Mouse (Mus musculus): ENCODE data around the gene Lrrk1. TPM values are rescaled to one million over a fixed set of nuclear protein-coding genes. Genes with fewer than 3 reads are reported as not detected.

The Lrrk1 gene
- polyA plus RNA-seq, 1 experiment from 2014 or later, result 3.6 TPM

DNA sequence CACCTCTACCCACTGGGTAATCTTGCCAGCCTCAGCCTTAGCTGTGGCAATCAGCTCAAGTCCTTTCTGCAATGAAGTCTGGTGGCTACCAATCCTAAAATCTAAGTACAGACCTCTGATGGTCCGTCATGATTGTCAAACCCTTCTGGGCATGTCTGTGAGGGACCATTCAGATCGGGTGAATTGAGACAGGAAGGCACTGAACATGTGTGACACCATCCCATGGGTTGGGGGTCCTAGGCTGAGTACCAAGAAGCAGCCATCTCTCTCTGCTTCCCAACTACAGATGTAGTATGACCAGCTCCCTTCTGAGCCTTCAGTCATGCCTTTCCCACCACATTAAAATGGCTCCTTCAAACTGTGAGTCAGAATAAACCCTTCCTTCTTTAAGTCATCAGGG is 80.4 kb downstream of the Lrrk1 start:
- Histone ChIP-seq H3K9ac (replicated peaks; ENCODE audit: low read length) (no peak overlapping the region), H3K4me1 (ENCODE audit: control insufficient read depth, insufficient read depth, low read length) (no peaks in the 10 kb centered on the region), H3K27me3 (ENCODE audit: control insufficient read depth, insufficient read depth, low read length) (no peaks in the 10 kb centered on the region), H3K9me3 (ENCODE audit: control insufficient read depth, low read length) (no peaks in the 10 kb centered on the region), H3K4me2 (ENCODE audit: low read length) (no peak overlapping the region), H3K36me3 (ENCODE audit: control insufficient read depth, insufficient read depth, low read length) (no peaks in the 10 kb centered on the region), H3K27ac (replicated peaks; ENCODE audit: low read depth, low read length) (no peak overlapping the region), H3K4me3 (replicated peaks; ENCODE audit: low read depth, low read length) (no peak overlapping the region)
- 73% methylated on average over 2 of the region's 2 CpGs for WGBS
- DNase-seq (no peak), ATAC-seq (ENCODE audit: low FRiP score, low TSS enrichment) (no peak)

DNA sequence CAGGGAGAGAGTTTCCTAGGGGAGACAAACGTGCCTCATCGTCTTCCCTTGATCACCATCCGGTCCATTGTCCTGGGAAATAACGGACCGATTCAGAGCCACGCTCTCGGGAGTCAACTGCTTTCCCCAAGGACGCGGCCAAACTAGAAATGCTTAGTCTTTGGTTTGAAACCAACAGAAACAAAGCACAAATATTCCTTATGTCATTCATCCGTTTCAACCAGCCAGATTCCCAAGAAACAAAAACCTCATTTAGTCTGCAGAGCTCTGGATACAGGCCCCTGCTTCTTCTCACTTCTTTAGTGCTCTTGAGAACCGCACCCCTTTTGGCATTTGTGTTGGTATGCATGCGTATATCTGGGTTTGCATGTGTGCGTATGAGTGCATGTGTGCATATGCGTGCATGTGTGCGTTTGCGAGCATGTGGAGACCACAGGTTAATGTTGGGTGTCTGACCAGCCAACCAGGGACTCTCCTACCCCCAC is 82.4 kb downstream of the Lrrk1 start:
- no peaks in the 10 kb centered on the region for H3K27me3 ChIP-seq (ENCODE audit: control insufficient read depth, insufficient read depth, low read length)
- 83% methylated on average over 16 of the region's 16 CpGs for WGBS

DNA sequence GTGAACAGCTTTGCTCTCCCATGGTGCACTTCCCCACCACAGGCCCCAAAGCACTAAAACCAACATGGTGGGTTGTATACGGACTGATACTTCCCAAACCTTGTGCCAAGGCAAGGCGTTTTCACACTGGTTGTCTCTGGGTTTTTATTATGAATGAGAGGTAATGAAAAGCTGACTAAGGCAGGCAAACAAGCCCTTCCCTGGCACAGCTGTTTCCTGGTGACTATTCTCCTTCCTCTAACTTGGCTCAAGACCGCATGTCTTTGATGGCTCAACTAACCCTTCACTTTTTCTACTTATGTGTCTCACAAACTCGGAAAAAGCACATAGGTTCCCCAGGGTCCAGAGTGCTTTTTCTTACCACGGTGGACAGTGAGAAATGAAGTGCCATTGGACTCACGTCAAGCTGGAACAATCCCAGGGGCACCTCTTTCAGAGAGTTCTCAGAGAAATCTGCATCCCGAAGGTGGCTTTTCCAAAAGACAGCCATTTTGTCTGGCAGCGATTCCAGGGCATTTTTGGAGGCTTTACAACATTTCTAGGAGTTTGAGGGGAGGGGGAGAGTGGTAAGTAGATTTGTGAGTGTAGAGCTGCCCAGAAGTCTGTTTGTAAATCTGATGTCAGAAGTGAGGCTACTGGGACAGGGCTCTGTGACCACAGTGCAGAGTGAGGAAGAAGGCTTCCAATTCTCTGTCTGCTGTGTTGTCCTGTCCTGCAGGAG is 83.0 kb downstream of the Lrrk1 start:
- DNase-seq (no peak), ATAC-seq (ENCODE audit: low FRiP score, low TSS enrichment) (no peak)
- no peak overlapping the region for H3K27ac ChIP-seq (replicated peaks; ENCODE audit: low read depth, low read length)

More for the DNA sequence above, 82.4 kb downstream of the Lrrk1 start:
- no peaks in the 10 kb centered on the region for H3K9me3 ChIP-seq (ENCODE audit: control insufficient read depth, low read length)
- no peaks in the 10 kb centered on the region for H3K36me3 ChIP-seq (ENCODE audit: control insufficient read depth, insufficient read depth, low read length)
- H3K4me3 ChIP-seq (replicated peaks; ENCODE audit: low read depth, low read length), result no peak overlapping the region
- no peak overlapping the region for H3K27ac ChIP-seq (replicated peaks; ENCODE audit: low read depth, low read length)
- no peaks in the 10 kb centered on the region for H3K4me1 ChIP-seq (ENCODE audit: control insufficient read depth, insufficient read depth, low read length)
- no peak overlapping the region for H3K4me2 ChIP-seq (ENCODE audit: low read length)
- DNase-seq (no peak), ATAC-seq (ENCODE audit: low FRiP score, low TSS enrichment) (no peak)
- H3K9ac ChIP-seq (replicated peaks; ENCODE audit: low read length), result no peak overlapping the region

DNA sequence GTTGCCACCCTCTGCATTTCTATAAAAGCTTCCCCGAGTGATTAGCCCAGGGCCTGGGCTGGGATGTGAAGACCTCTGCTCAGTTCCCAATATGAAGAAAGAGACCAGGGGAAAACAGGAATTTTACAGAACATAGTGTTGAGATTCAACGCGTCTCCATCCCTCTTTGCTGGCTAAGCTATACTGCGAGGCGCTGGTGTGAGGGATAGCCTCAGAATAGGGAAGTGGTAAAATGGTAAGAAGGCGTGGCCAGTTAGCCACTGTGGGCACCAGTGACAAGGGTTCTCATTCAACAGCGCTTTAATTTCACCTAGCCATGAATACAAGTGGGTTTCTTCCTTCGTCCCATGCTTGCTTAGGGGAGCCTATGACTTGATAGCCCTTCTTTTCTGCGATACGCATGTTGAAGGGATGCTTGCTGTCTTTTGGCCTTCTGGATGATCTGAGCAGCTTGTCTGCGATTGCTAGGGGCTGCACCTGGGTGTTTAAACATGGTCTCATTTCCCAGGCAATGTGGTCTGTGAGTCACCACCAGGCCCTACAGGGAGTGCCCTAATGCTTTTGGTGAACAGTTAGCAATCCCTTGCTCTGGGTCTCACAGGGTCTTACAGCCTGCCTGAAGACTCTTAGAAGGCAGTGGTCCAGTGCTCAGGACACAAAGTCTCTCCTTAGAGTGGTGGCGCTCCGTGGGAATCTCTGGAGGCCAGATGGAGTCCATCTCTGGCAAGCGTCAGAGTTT is 84.1 kb downstream of the Lrrk1 start:
- DNase-seq, result no peak

More for the DNA sequence above, 83.0 kb downstream of the Lrrk1 start:
- Histone ChIP-seq H3K4me3 (replicated peaks; ENCODE audit: low read depth, low read length) (no peak overlapping the region), H3K36me3 (ENCODE audit: control insufficient read depth, insufficient read depth, low read length) (no peaks in the 10 kb centered on the region), H3K9ac (replicated peaks; ENCODE audit: low read length) (no peak overlapping the region), H3K9me3 (ENCODE audit: control insufficient read depth, low read length) (no peaks in the 10 kb centered on the region), H3K27me3 (ENCODE audit: control insufficient read depth, insufficient read depth, low read length) (no peaks in the 10 kb centered on the region), H3K4me1 (ENCODE audit: control insufficient read depth, insufficient read depth, low read length) (no peaks in the 10 kb centered on the region), H3K4me2 (ENCODE audit: low read length) (no peak overlapping the region)
- 88% methylated on average over 8 of the region's 8 CpGs for WGBS

DNA sequence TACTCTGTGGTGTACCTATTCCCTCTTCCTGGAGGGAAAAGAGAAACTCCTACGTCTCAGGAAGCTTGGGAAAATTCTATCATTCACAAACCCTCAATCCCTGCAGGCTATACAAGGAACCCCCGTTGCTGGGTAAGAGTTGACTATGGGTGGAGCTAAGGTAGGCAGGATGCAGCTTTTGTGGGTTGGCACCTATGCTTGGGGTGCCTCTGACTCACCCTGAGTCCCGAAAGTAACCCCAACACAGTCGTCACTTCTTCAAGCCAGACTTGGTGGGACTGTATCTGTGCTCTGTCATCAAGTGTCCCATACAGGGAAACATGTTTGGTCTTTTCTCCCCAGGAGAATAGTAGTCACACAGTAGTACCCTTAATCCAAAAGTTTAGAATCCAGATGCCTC is 86.7 kb downstream of the Lrrk1 start:
- no peaks in the 10 kb centered on the region for H3K9me3 ChIP-seq (ENCODE audit: control insufficient read depth, low read length)
- no peaks in the 10 kb centered on the region for H3K27me3 ChIP-seq (ENCODE audit: control insufficient read depth, insufficient read depth, low read length)
- WGBS, result 75% methylated on average over 4 of the region's 4 CpGs
- peaks cover 8% of the 10 kb centered on the region; the same call in 1 of the 2 replicates for H3K4me1 ChIP-seq (ENCODE audit: control insufficient read depth, insufficient read depth, low read length)
- H3K9ac ChIP-seq (replicated peaks; ENCODE audit: low read length), result no peak overlapping the region
- H3K4me3 ChIP-seq (replicated peaks; ENCODE audit: low read depth, low read length), result no peak overlapping the region
- DNase-seq (no peak), ATAC-seq (ENCODE audit: low FRiP score, low TSS enrichment) (no peak)
- H3K27ac ChIP-seq (replicated peaks; ENCODE audit: low read depth, low read length), result no peak overlapping the region
- no peaks in the 10 kb centered on the region for H3K36me3 ChIP-seq (ENCODE audit: control insufficient read depth, insufficient read depth, low read length)
- H3K4me2 ChIP-seq (ENCODE audit: low read length), result no peak overlapping the region

More for the DNA sequence above, 84.1 kb downstream of the Lrrk1 start:
- WGBS, result 93% methylated on average over 14 of the region's 14 CpGs
- Histone ChIP-seq H3K9ac (replicated peaks; ENCODE audit: low read length) (no peak overlapping the region), H3K9me3 (ENCODE audit: control insufficient read depth, low read length) (no peaks in the 10 kb centered on the region), H3K27me3 (ENCODE audit: control insufficient read depth, insufficient read depth, low read length) (no peaks in the 10 kb centered on the region), H3K4me3 (replicated peaks; ENCODE audit: low read depth, low read length) (no peak overlapping the region), H3K36me3 (ENCODE audit: control insufficient read depth, insufficient read depth, low read length) (no peaks in the 10 kb centered on the region), H3K27ac (replicated peaks; ENCODE audit: low read depth, low read length) (no peak overlapping the region), H3K4me2 (ENCODE audit: low read length) (no peak overlapping the region), H3K4me1 (ENCODE audit: control insufficient read depth, insufficient read depth, low read length) (no peaks in the 10 kb centered on the region)
- ATAC-seq (ENCODE audit: low FRiP score, low TSS enrichment), result no peak

DNA sequence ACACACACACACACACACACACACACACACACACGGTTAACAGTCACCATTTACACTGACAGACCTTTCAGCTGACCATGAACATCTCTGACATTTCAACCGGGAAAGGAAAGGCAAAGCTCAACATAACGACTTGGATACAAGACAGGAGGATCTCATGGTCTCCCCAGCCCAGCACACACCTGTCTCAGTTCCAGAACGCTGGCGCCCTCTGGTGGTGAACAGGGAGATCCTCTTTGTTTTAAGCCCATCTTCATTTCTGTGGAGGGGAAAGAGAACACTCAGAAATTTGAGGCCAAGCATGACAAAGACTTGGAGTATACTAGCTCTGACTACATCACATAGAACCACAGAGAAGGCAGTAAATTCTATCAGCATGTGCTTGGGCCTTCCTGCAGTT is 87.5 kb downstream of the Lrrk1 start:
- peak; percentile 93 for DNase-seq
- 5% methylated on average over 5 of the region's 5 CpGs for WGBS
- peaks cover 8% of the 10 kb centered on the region; the same call in 1 of the 2 replicates for H3K4me1 ChIP-seq (ENCODE audit: control insufficient read depth, insufficient read depth, low read length)
- no peaks in the 10 kb centered on the region for H3K27me3 ChIP-seq (ENCODE audit: control insufficient read depth, insufficient read depth, low read length)
- H3K36me3 ChIP-seq (ENCODE audit: control insufficient read depth, insufficient read depth, low read length), result no peaks in the 10 kb centered on the region
- H3K4me3 ChIP-seq (replicated peaks; ENCODE audit: low read depth, low read length), result no peak overlapping the region
- H3K27ac ChIP-seq (replicated peaks; ENCODE audit: low read depth, low read length), result no peak overlapping the region
- H3K9me3 ChIP-seq (ENCODE audit: control insufficient read depth, low read length), result no peaks in the 10 kb centered on the region
- peak; percentile 73; the same call in 1 of the 2 replicates for ATAC-seq (ENCODE audit: low FRiP score, low TSS enrichment)
- H3K4me2 ChIP-seq (ENCODE audit: low read length), result no peak overlapping the region
- H3K9ac ChIP-seq (replicated peaks; ENCODE audit: low read length), result no peak overlapping the region

DNA sequence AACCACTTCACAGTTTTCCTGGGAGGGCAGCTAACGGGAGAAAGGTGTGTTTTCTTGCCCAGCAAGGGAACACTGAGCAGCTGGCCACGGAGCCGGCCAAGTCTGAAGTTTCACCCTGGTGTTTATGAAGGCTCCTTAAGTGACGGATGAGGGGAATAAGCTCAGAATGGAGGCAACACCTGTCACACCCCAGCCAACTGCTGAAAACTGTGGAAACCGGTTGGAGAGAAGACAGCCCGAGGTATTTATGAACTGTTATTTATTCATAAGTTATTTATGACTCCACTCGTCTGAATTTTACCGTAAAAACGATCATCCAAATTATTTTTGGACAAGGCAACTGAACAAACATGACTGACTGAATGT is 90.5 kb downstream of the Lrrk1 start:
- H3K9ac ChIP-seq (replicated peaks; ENCODE audit: low read length), result no peak overlapping the region
- no peak overlapping the region for H3K27ac ChIP-seq (replicated peaks; ENCODE audit: low read depth, low read length)
- no peak overlapping the region for H3K4me2 ChIP-seq (ENCODE audit: low read length)
- ATAC-seq (ENCODE audit: low FRiP score, low TSS enrichment), result no peak
- peaks cover 8% of the 10 kb centered on the region; the same call in 1 of the 2 replicates for H3K4me1 ChIP-seq (ENCODE audit: control insufficient read depth, insufficient read depth, low read length)
- DNase-seq, result no peak
- no peak overlapping the region for H3K4me3 ChIP-seq (replicated peaks; ENCODE audit: low read depth, low read length)
- no peaks in the 10 kb centered on the region for H3K27me3 ChIP-seq (ENCODE audit: control insufficient read depth, insufficient read depth, low read length)
- no peaks in the 10 kb centered on the region for H3K36me3 ChIP-seq (ENCODE audit: control insufficient read depth, insufficient read depth, low read length)
- no peaks in the 10 kb centered on the region for H3K9me3 ChIP-seq (ENCODE audit: control insufficient read depth, low read length)
- 76% methylated on average over 9 of the region's 9 CpGs for WGBS

DNA sequence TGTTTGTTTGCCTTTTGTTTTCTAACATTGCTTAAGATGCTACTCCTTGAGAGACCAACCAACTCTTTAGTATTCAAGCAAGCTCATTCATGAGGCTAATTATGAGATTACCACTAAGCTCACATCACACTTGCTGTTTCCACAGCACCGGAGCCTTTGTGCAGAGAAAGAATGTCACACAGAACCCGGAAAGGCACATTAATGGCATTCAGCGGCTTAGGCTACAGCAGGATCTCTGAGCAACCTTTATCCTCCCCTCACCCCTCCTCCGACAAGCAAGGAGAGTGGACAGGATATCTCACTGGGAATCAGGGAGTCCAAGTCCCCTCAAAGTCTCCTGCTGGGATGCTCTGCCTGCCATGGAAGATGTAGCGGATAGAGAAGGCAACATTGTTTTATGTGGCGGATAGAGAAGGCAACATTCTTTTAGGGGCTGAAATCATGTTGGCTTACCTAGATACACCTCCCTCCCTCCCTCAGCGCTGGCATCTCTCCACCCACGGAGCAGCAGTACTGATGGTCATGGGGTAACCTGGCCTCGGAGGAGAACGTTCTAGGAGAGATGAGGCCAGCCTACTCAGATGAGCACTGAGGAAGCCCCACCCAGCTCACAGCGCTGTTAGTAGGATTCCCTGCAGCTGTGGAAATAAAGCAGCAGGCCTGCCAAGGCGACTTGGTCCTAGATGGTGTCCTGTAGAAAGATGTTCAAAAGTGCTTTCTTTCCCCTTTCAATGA is 91.1 kb downstream of the Lrrk1 start:
- WGBS, result 34% methylated on average over 12 of the region's 12 CpGs
- Histone ChIP-seq H3K27ac (replicated peaks; ENCODE audit: low read depth, low read length) (peak overlapping the region; percentile 32; the same call in 1 of the 2 replicates), H3K36me3 (ENCODE audit: control insufficient read depth, insufficient read depth, low read length) (no peaks in the 10 kb centered on the region), H3K27me3 (ENCODE audit: control insufficient read depth, insufficient read depth, low read length) (no peaks in the 10 kb centered on the region), H3K9ac (replicated peaks; ENCODE audit: low read length) (peak overlapping the region; percentile 9; the same call in 1 of the 2 replicates), H3K4me3 (replicated peaks; ENCODE audit: low read depth, low read length) (no peak overlapping the region), H3K9me3 (ENCODE audit: control insufficient read depth, low read length) (no peaks in the 10 kb centered on the region), H3K4me2 (ENCODE audit: low read length) (peak overlapping the region; percentile 21; the same call in 1 of the 2 replicates), H3K4me1 (ENCODE audit: control insufficient read depth, insufficient read depth, low read length) (peaks cover 8% of the 10 kb centered on the region; the same call in 1 of the 2 replicates)
- peak; percentile 62 for DNase-seq
- 0 out of 2 replicates have a peak, but pooled peaks have one; percentile 38 for ATAC-seq (ENCODE audit: low FRiP score, low TSS enrichment)

Data from midbrain, embryonic 14.5 days (tissue).